Mouse (Mus musculus) embryonic facial prominence, embryonic 10.5 days (tissue): ENCODE measurements around the gene Entpd2. TPM values are rescaled to one million over a fixed set of nuclear protein-coding genes. Genes with fewer than 3 reads are reported as not detected.

Source experiments
- DNase-seq: peaks from one replicate; pipeline ENCODE4 v3.0.0-alpha.2; 2017; ENCODE audit warnings: low spot score
- H3K27ac ChIP-seq: fragments of 300-500 bp; sonication (generic); replicated peaks from 2 replicates; pipeline ENCODE4 v1.5.1; 2016; ENCODE audit warnings: mild to moderate bottlenecking
- H3K27me3 ChIP-seq: fragments of 300-500 bp; sonication (generic); replicated peaks from 2 replicates; pipeline ENCODE4 v1.6.1; 2016; ENCODE audit warnings: low read depth, mild to moderate bottlenecking; ENCODE audit not compliant: poor library complexity, severe bottlenecking
- H3K36me3 ChIP-seq: fragments of 300-500 bp; sonication (generic); replicated peaks from 2 replicates; pipeline ENCODE4 v1.6.1; 2016; ENCODE audit warnings: mild to moderate bottlenecking, moderate library complexity
- H3K4me1 ChIP-seq: fragments of 300-500 bp; sonication (generic); 2 replicates; pipeline ENCODE4 v1.6.1; 2016
- H3K4me3 ChIP-seq: fragments of 300-500 bp; sonication (generic); 2 replicates; pipeline ENCODE4 v1.5.1; 2016; ENCODE audit warnings: mild to moderate bottlenecking, moderate library complexity
- H3K9me3 ChIP-seq: fragments of 300-500 bp; sonication (generic); 2 replicates; pipeline ENCODE4 v1.6.1; 2016; ENCODE audit warnings: mild to moderate bottlenecking
- WGBS: fragments of 180-500 bp; shearing (Covaris S2); methylation state at CpG from one replicate; pipeline ENCODE4 v1.1.7; 2016; 5-methylcytosine and 5-hydroxymethylcytosine counted together
- microRNA-seq: library from miRNA; unstranded; fragments of <30 nt; microRNA quantifications from one replicate; pipeline ENCODE4, GENCODE M21; 2017
- polyA plus RNA-seq: library from polyadenylated mRNA; unstranded; fragments of >200 nt; fragmentation: Nextera tagmentation; extraction: Ambion mirVana; gene quantifications from 2 replicates; pipeline ENCODE4 v1.2.1, GENCODE M21; 2016

Entpd2 gene
- polyA plus RNA-seq, 1 experiment from 2014 or later = 0.14 TPM

GRCm38 (mm10) chr2:25436286-25436820 lies 40.7 kb downstream of the Entpd2 start:
- no peak overlapping the region for H3K4me3 ChIP-seq
- no peaks in the 10 kb centered on the region for H3K9me3 ChIP-seq
- H3K27me3 ChIP-seq = peaks cover 7% of the 10 kb centered on the region
- WGBS = 95% methylated on average over 10 of the region's 10 CpGs
- H3K27ac ChIP-seq = no peak overlapping the region
- H3K36me3 ChIP-seq = peaks cover 34% of the 10 kb centered on the region
- no peak for DNase-seq
- H3K4me1 ChIP-seq = peaks cover 16% of the 10 kb centered on the region; the same call in 1 of the 2 replicates

DNA sequence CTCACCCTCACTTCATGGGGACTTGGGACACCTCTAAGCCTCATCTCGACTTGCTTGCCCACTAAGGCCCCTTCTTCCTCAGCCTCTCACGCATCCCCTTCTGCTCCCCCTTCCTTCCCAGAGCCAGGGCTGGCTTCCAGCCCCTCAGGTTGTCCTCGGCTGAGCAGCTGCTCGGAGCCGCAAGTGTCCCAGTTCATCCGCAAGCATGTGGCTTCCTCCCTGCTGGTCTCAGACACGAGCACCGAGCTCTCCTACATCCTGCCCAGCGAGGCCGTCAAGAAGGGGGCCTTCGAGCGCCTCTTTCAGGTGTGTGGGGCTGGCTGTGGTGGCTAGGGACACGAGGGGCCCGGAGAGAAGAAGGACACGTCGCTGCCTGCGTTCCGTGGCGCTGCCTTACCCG lies 45.4 kb downstream of the Entpd2 start:
- Histone ChIP-seq H3K36me3 (peaks cover 66% of the 10 kb centered on the region), H3K27ac (no peak overlapping the region), H3K27me3 (no peaks in the 10 kb centered on the region), H3K4me1 (no peaks in the 10 kb centered on the region), H3K9me3 (no peaks in the 10 kb centered on the region), H3K4me3 (no peak overlapping the region)
- WGBS = 87% methylated on average over 20 of the region's 20 CpGs
- no peak for DNase-seq

DNA sequence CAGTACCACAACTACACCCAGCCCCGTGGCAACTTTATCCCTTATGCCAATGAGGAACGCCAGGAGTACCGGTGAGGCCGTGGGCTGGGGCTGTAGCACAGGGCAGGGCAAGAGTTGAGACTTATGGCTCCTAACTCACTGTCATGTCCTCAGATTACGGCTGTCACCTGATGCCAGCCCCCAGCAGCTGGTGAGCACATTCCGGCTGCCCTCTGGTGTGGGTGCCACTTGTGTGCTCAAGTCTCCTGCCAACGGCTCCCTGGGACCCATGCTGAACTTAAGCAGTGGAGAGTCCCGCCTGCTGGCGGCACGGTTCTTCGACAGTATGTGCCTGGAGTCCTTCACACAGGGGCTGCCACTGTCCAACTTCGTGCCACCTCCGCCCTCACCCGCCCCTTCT lies 47.0 kb downstream of the Entpd2 start:
- no peak for DNase-seq
- Histone ChIP-seq H3K36me3 (peaks cover 78% of the 10 kb centered on the region), H3K4me1 (no peaks in the 10 kb centered on the region), H3K27ac (no peak overlapping the region), H3K4me3 (no peak overlapping the region), H3K9me3 (no peaks in the 10 kb centered on the region), H3K27me3 (no peaks in the 10 kb centered on the region)
- 91% methylated on average over 14 of the region's 14 CpGs for WGBS

Small RNAs within 50 kb of the gene (microRNA-seq; reads per million reads assigned to microRNA genes)
- not detected for gene Mir3087

Other genes starting within 250 kb of the Entpd2 start
- 19.8 and 26.6 TPM in 2 replicates for gene Nrarp, start 215.1 kb upstream of the Entpd2 start, polyA plus RNA-seq
- 2.2 and 2.4 TPM in 2 replicates for gene Tor4a, start 199.0 kb upstream of the Entpd2 start, polyA plus RNA-seq
- gene Nelfb, start 184.4 kb upstream of the Entpd2 start, polyA plus RNA-seq = 124 and 125 TPM in 2 replicates
- gene Stpg3, start 181.2 kb upstream of the Entpd2 start, polyA plus RNA-seq = not detected in 2 replicates
- gene Fam166a, start 177.1 kb upstream of the Entpd2 start, polyA plus RNA-seq = 0.74 and 1.4 TPM in 2 replicates
- 562 and 601 TPM in 2 replicates for gene Tubb4b, start 171.2 kb upstream of the Entpd2 start, polyA plus RNA-seq
- gene Slc34a3, start 161.5 kb upstream of the Entpd2 start, polyA plus RNA-seq = not detected in 2 replicates
- not detected in 2 replicates for gene Rnf224, start 159.1 kb upstream of the Entpd2 start, polyA plus RNA-seq
- gene Rnf208, start 153.6 kb upstream of the Entpd2 start, polyA plus RNA-seq = 15.1 and 16.4 TPM in 2 replicates
- gene Cysrt1, start 153.4 kb upstream of the Entpd2 start, polyA plus RNA-seq = 0.59 TPM in 1 of 2 replicates, not detected in the other
- gene AL732309.1, start 149.0 kb upstream of the Entpd2 start, polyA plus RNA-seq = 6.3 and 7.9 TPM in 2 replicates
- gene Tmem203, start 140.4 kb upstream of the Entpd2 start, polyA plus RNA-seq = 15.2 and 18.3 TPM in 2 replicates
- gene Tprn, start 133.3 kb upstream of the Entpd2 start, polyA plus RNA-seq = 8.0 and 9.0 TPM in 2 replicates
- 228 and 238 TPM in 2 replicates for gene Ssna1, start 123.4 kb upstream of the Entpd2 start, polyA plus RNA-seq
- gene Anapc2, start 123.4 kb upstream of the Entpd2 start, polyA plus RNA-seq = 147 and 151 TPM in 2 replicates
- not detected in 2 replicates for gene Tmem210, start 107.7 kb upstream of the Entpd2 start, polyA plus RNA-seq
- gene Lrrc26, start 106.0 kb upstream of the Entpd2 start, polyA plus RNA-seq = not detected in 2 replicates
- gene Grin1, start 76.7 kb upstream of the Entpd2 start, polyA plus RNA-seq = 0.89 and 1.4 TPM in 2 replicates
- gene Man1b1, start 63.5 kb upstream of the Entpd2 start, polyA plus RNA-seq = 50.4 and 51.9 TPM in 2 replicates
- gene Dpp7, start 39.5 kb upstream of the Entpd2 start, polyA plus RNA-seq = 17.0 and 18.0 TPM in 2 replicates
- 8.5 and 11.4 TPM in 2 replicates for gene Uap1l1, start 30.2 kb upstream of the Entpd2 start, polyA plus RNA-seq
- 73.6 and 74.6 TPM in 2 replicates for gene Sapcd2, start 23.6 kb upstream of the Entpd2 start, polyA plus RNA-seq
- gene Npdc1, start 3.5 kb downstream of the Entpd2 start, polyA plus RNA-seq = 38.3 and 40.3 TPM in 2 replicates
- gene Fut7, start 27.4 kb downstream of the Entpd2 start, polyA plus RNA-seq = not detected in 2 replicates
- 4.3 and 5.6 TPM in 2 replicates for gene Abca2, start 32.8 kb downstream of the Entpd2 start, polyA plus RNA-seq
- gene Clic3, start 61.0 kb downstream of the Entpd2 start, polyA plus RNA-seq = 0.60 and 1.4 TPM in 2 replicates
- gene Paxx, start 65.2 kb downstream of the Entpd2 start, polyA plus RNA-seq = 15.8 and 16.0 TPM in 2 replicates
- gene Ptgds, start 74.2 kb downstream of the Entpd2 start, polyA plus RNA-seq = 0.18 TPM in 1 of 2 replicates, not detected in the other
- not detected in 2 replicates for gene Lcn12, start 98.0 kb downstream of the Entpd2 start, polyA plus RNA-seq
- gene Fbxw5, start 104.9 kb downstream of the Entpd2 start, polyA plus RNA-seq = 87.9 and 92.2 TPM in 2 replicates
- gene C8g, start 105.8 kb downstream of the Entpd2 start, polyA plus RNA-seq = 6.1 and 6.7 TPM in 2 replicates
- gene Traf2, start 151.1 kb downstream of the Entpd2 start, polyA plus RNA-seq = 39.9 and 40.1 TPM in 2 replicates
- gene Edf1, start 162.0 kb downstream of the Entpd2 start, polyA plus RNA-seq = 310 and 316 TPM in 2 replicates
- gene Mamdc4, start 179.0 kb downstream of the Entpd2 start, polyA plus RNA-seq = 1.9 and 7.7 TPM in 2 replicates
- gene Phpt1, start 179.3 kb downstream of the Entpd2 start, polyA plus RNA-seq = 146 and 155 TPM in 2 replicates
- 0.05 and 0.16 TPM in 2 replicates for gene Ajm1, start 185.9 kb downstream of the Entpd2 start, polyA plus RNA-seq
- 77.1 and 78.2 TPM in 2 replicates for gene Rabl6, start 212.6 kb downstream of the Entpd2 start, polyA plus RNA-seq
- 0.10 and 0.11 TPM in 2 replicates for gene Ccdc183, start 221.8 kb downstream of the Entpd2 start, polyA plus RNA-seq
- 16.6 and 17.2 TPM in 2 replicates for gene Tmem141, start 226.1 kb downstream of the Entpd2 start, polyA plus RNA-seq
- gene Fcna, start 232.2 kb downstream of the Entpd2 start, polyA plus RNA-seq = 0.49 and 0.57 TPM in 2 replicates